Mouse (Mus musculus): ENCODE data around the gene Cdc20b.

- peak; percentile 84 for TF ChIP-seq CTCF (IDR thresholded peaks at IDR 0.05; ENCODE audit: borderline replicate concordance, insufficient read depth, low read length)
- no peak for TF ChIP-seq POLR2A (IDR thresholded peaks at IDR 0.05; ENCODE audit: low read depth, low read length)
Measured at GRCm38 (mm10) chr13:112994191-112994590, 40.7 kb upstream of the Cdc20b start.
